Comparison of ENCODE assay signal across 21 mouse cellular contexts in genomic region chr5:91667127-91667526, GRCm38 (mm10).
"Had no signal": no experiment of that assay in that cellular context is flagged by ENCODE, and none has a peak within 500 bp of the region (broad histone marks: within the 10 kb centered on the region; RNA-seq: fewer than 3 reads in every experiment).

No protein-coding gene starts in this region.

- H3K27me3 ChIP-seq: limb, embryonic 12.5 days; limb, embryonic 15.5 days; neural tube, embryonic 12.5 days; neural tube, embryonic 15.5 days had no signal

- DNase-seq: kidney, adult 9 months; kidney, postnatal 14 days; kidney, postnatal 4 days; left cerebral cortex, postnatal 4 days; liver, postnatal 0 days; lung, embryonic 14.5 days; right cerebral cortex, adult 18-20 months; right cerebral cortex, postnatal 14 days; right cerebral cortex, postnatal 4 days; thymus, adult 2 months; thymus, postnatal 14 days; thymus, postnatal 4 days had no signal

- ATAC-seq: liver, postnatal 0 days; lung, postnatal 0 days had no signal

- H3K9ac ChIP-seq: limb, embryonic 12.5 days; limb, embryonic 15.5 days; liver, embryonic 14.5 days; liver, postnatal 0 days; lung, embryonic 14.5 days; neural tube, embryonic 12.5 days; neural tube, embryonic 15.5 days had no signal

- H3K4me2 ChIP-seq: limb, embryonic 12.5 days; limb, embryonic 15.5 days; liver, embryonic 11.5 days; lung, embryonic 14.5 days; neural tube, embryonic 12.5 days; neural tube, embryonic 15.5 days had no signal

- H3K9me3 ChIP-seq: limb, embryonic 12.5 days; limb, embryonic 15.5 days; neural tube, embryonic 12.5 days; neural tube, embryonic 15.5 days had no signal

- H3K27ac ChIP-seq: limb, embryonic 12.5 days; limb, embryonic 15.5 days; liver, embryonic 14.5 days; macrophage; neural tube, embryonic 12.5 days; neural tube, embryonic 15.5 days; stomach, postnatal 0 days had no signal

- H3K4me3 ChIP-seq: limb, embryonic 12.5 days; limb, embryonic 15.5 days; neural tube, embryonic 12.5 days; neural tube, embryonic 15.5 days had no signal

- H3K4me1 ChIP-seq: limb, embryonic 12.5 days; limb, embryonic 15.5 days; neural tube, embryonic 12.5 days; neural tube, embryonic 15.5 days had no signal

- H3K36me3 ChIP-seq: limb, embryonic 12.5 days; limb, embryonic 15.5 days; neural tube, embryonic 12.5 days; neural tube, embryonic 15.5 days had no signal
